ENCODE assay signal across 8 mouse cellular contexts in the genomic region with DNA sequence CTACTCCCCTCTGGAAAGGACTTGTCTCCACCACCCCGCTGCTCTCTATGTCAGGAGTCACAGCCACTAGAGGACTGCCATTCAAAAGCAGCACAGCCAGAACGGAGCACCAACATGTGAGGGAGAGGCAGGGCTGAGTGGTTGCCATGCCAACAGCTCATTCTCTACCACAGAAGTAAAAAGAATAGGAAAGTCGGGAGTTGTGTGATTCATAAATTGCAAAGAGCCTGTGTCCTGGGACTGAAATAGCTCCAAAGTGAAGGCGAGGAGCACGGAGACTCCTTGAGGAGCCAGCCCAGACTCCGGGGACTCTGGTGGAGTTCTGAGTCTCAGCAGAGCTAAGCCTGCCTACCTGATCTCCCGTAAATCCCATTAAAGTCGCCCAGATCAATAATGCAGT. TPM values are rescaled to one million over a fixed set of nuclear protein-coding genes. Genes with fewer than 3 reads are reported as not detected.
DNase-seq lines count a peak whose midpoint lies in the region; ATAC-seq lines count a peak whose summit lies in the region.

No protein-coding gene starts in this region.

- 0 out of 2 replicates have a peak, but pooled peaks have one; percentile 40 for ATAC-seq in heart, embryonic 14.5 days (ENCODE audit: insufficient number of reproducible peaks, insufficient read depth, low FRiP score, low read depth)
- ATAC-seq in forebrain, embryonic 14.5 days = peak; percentile 90

- no peak overlapping the region for H3K9ac ChIP-seq in heart, embryonic 14.5 days (ENCODE audit: low read length)
- H3K9ac ChIP-seq in forebrain, embryonic 14.5 days (ENCODE audit: low read length) = no peak overlapping the region

- 52% methylated on average over 8 of the region's 8 CpGs for WGBS in heart, embryonic 14.5 days
- WGBS in forebrain, embryonic 14.5 days = 13% methylated on average over 8 of the region's 8 CpGs

- intact Hi-C loops in heart, postnatal 14 days (cut with DNase I) = no loop called here

- peaks cover 2 to 9% of the 10 kb centered on the region in 2 experiments; a peak in 3 of 4 replicates for H3K4me1 ChIP-seq in heart, embryonic 14.5 days (ENCODE audit: control insufficient read depth in 2 of 2, insufficient read depth in 2 of 2, low read length in 2 of 2)
- H3K4me1 ChIP-seq in forebrain, embryonic 14.5 days (ENCODE audit: control insufficient read depth, insufficient read depth, low read length) = peaks cover 5% of the 10 kb centered on the region; the same call in 1 of the 2 replicates

- no peak overlapping the region for H3K4me2 ChIP-seq in heart, embryonic 14.5 days (ENCODE audit: low read length)
- peak overlapping the region; percentile 1; the same call in 1 of the 2 replicates for H3K4me2 ChIP-seq in forebrain, embryonic 14.5 days (ENCODE audit: low read length)

- no peaks in the 10 kb centered on the region for H3K27me3 ChIP-seq in heart, embryonic 14.5 days (ENCODE audit: control insufficient read depth, insufficient read depth, low read length)
- H3K27me3 ChIP-seq in forebrain, embryonic 14.5 days (replicated peaks; ENCODE audit: control insufficient read depth, insufficient read depth, low read length) = no peaks in the 10 kb centered on the region

- peaks cover 21% of the 10 kb centered on the region for H3K36me3 ChIP-seq in heart, embryonic 14.5 days (ENCODE audit: control insufficient read depth, insufficient read depth, low read length)
- H3K36me3 ChIP-seq in forebrain, embryonic 14.5 days (ENCODE audit: control insufficient read depth, insufficient read depth, low read length) = no peaks in the 10 kb centered on the region

- DNase-seq in heart, postnatal 14 days = no peak
- peak; percentile 85 for DNase-seq in forebrain, embryonic 14.5 days (ENCODE audit: low spot score)
- peak; percentile 68 to 75 for DNase-seq in left cerebral cortex, adult 18-20 months (ENCODE audit: low spot score in 2 of 2)
- peak; percentile 28 for DNase-seq in retina, postnatal 1 day
- DNase-seq in spleen, postnatal 36 days (ENCODE audit: low spot score in 2 of 2) = no peak
- DNase-seq in ovary, postnatal 36 days (ENCODE audit: low spot score) = no peak
- DNase-seq in heart, adult 8-10 months (ENCODE audit: low spot score) = no peak

- no peaks in the 10 kb centered on the region for H3K9me3 ChIP-seq in heart, embryonic 14.5 days (ENCODE audit: control insufficient read depth, low read length)
- no peaks in the 10 kb centered on the region for H3K9me3 ChIP-seq in forebrain, embryonic 14.5 days (replicated peaks; ENCODE audit: control insufficient read depth, low read length)

- no peak overlapping the region for H3K27ac ChIP-seq in heart, embryonic 14.5 days (replicated peaks in 1 of 2; ENCODE audit: control insufficient read depth in 1 of 2, insufficient read depth in 1 of 2, low read depth in 2 of 2, low read length in 2 of 2)
- H3K27ac ChIP-seq in forebrain, embryonic 14.5 days (ENCODE audit: low read depth, low read length) = no peak overlapping the region; the same call in 1 of the 2 replicates

- no peak overlapping the region for H3K4me3 ChIP-seq in heart, embryonic 14.5 days (ENCODE audit: control insufficient read depth in 1 of 2, insufficient read depth in 1 of 2, low read depth in 1 of 2, low read length in 2 of 2)
- H3K4me3 ChIP-seq in forebrain, embryonic 14.5 days (ENCODE audit: low read depth, low read length) = no peak overlapping the region

RNA-seq across cellular contexts. Expression of gene Klhl3, which starts 22.7 kb away (rescaled TPM):
- polyA plus RNA-seq in heart, embryonic 14.5 days (2014; fragmentation: Nextera tagmentation; extraction: Ambion mirVana) = 6.9 and 7.0 TPM in 2 replicates
- 1 to 10 TPM; 3.7 to 4.1 TPM for total RNA-seq in heart, postnatal 14 days (2021)
- polyA plus RNA-seq in forebrain, embryonic 14.5 days (2014; fragmentation: Nextera tagmentation; extraction: Ambion mirVana) = 5.3 and 6.5 TPM in 2 replicates
- 10 to 100 TPM; 30.1 to 33.9 TPM for total RNA-seq in left cerebral cortex, adult 18-20 months (2021)
- 1 to 10 TPM; 2.0 to 3.1 (median 2.4) TPM for total RNA-seq in heart, adult 8-10 months (2022)

RNA-seq across cellular contexts. Expression of gene Hnrnpa0, which starts 37.7 kb away (rescaled TPM):
- polyA plus RNA-seq in heart, embryonic 14.5 days (2014; fragmentation: Nextera tagmentation; extraction: Ambion mirVana) = 23.7 and 26.4 TPM in 2 replicates
- 10 to 100 TPM; 87.3 to 92.4 TPM for total RNA-seq in heart, postnatal 14 days (2021)
- 66.7 and 83.1 TPM in 2 replicates for polyA plus RNA-seq in forebrain, embryonic 14.5 days (2014; fragmentation: Nextera tagmentation; extraction: Ambion mirVana)
- total RNA-seq in left cerebral cortex, adult 18-20 months (2021) = 100 to 1,000 TPM; 125 to 127 TPM
- 10 to 100 TPM; 55.0 to 65.7 (median 60.4) TPM for total RNA-seq in heart, adult 8-10 months (2022)

Comparison
In these comparisons a context has a peak if more than half of its experiments do, and no peak if none do; other contexts are left out.
1. DNase-seq: peak in forebrain, embryonic 14.5 days (single experiment), left cerebral cortex, adult 18-20 months (2 of 2) and retina, postnatal 1 day (single experiment); none in heart, postnatal 14 days (0 of 2), spleen, postnatal 36 days (0 of 2), ovary, postnatal 36 days (single experiment) and heart, adult 8-10 months (single experiment).
2. RNA of gene Klhl3, which starts 22.7 kb away (total RNA-seq): 30.1 to 33.9 TPM in left cerebral cortex, adult 18-20 months; 3.7 to 4.1 TPM in heart, postnatal 14 days and 2.0 to 3.1 TPM in heart, adult 8-10 months; every median in the first group is over 4 times any median in the second.